Mouse (Mus musculus): ENCODE measurements around the gene Olfr770.
"Not testable (repeated sequence)": the region's sequence is repeated elsewhere in the genome, so short reads cannot be mapped to it uniquely, and the experiment has no call there.

The Olfr770 gene

GRCm38 (mm10) chr10:129138898-129139297, at the start of gene Olfr770:
Olfr770 (minus strand) TSS chr10:129138998.
- no peak for DNase-seq

- DNase-seq: not testable (repeated sequence)
Observed at GRCm38 (mm10) chr10:129187319-129187718, 48.5 kb upstream of the Olfr770 start, which contains the start of gene Olfr773. Olfr773 (minus strand) TSS chr10:129187419.

DNA sequence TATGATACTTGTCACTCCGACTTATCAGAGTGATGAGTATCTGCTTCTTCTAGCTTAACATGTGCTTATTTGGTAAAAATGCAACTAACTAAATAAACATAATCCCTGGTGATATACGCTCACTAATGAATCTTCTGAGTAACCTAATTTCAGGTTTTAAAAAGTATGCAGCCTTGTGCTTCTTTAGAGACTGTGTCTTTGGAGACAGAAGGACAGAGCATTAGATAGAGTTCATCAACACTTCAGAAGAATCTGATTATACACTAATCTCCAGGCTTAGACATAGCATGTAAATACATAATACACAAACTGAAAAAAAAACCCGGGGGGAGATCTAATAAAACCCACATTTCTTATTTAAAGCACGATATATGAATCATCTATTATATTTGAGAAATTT, 39.0 kb upstream of the Olfr770 start, which contains the start of gene Olfr772:
Gene Olfr772, minus strand, starts transcription at position 101 of the 400 bp plus-strand sequence.
- not testable (repeated sequence) for DNase-seq

- DNase-seq: no peak
Observed at GRCm38 (mm10) chr10:129164651-129165050, 25.9 kb upstream of the Olfr770 start, which contains the start of gene Olfr771. Olfr771 (minus strand) TSS chr10:129164751.

- DNase-seq: no peak
Observed at GRCm38 (mm10) chr10:129117761-129118160, 21.0 kb downstream of the Olfr770 start, which contains the start of gene Olfr769. Olfr769 (minus strand) TSS chr10:129117861.

- DNase-seq: no peak
Observed at GRCm38 (mm10) chr10:129115146-129115545, 23.7 kb downstream of the Olfr770 start.

GRCm38 (mm10) chr10:129101231-129101630, 37.6 kb downstream of the Olfr770 start:
- DNase-seq: no peak

GRCm38 (mm10) chr10:129099275-129099674, 39.5 kb downstream of the Olfr770 start, which contains the start of gene Olfr768:
Olfr768 (minus strand) TSS chr10:129099375.
- DNase-seq: no peak

GRCm38 (mm10) chr10:129082810-129083209, 56.0 kb downstream of the Olfr770 start, which contains the start of gene Olfr767:
Olfr767 (minus strand) TSS chr10:129082910.
- not testable (repeated sequence) for DNase-seq
